Mouse (Mus musculus): ENCODE results near the gene Sema6d. TPM values are rescaled to one million over a fixed set of nuclear protein-coding genes. Genes with fewer than 3 reads are reported as not detected.

Sema6d gene
- polyA plus RNA-seq, 1 experiment from 2014 or later, result 22.1 TPM

- peaks cover 77% of the 10 kb centered on the region for H3K27me3 ChIP-seq
- ATAC-seq, result peak; percentile 86
- peaks cover 10% of the 10 kb centered on the region for H3K4me1 ChIP-seq (replicated peaks)
- no peak overlapping the region for H3K27ac ChIP-seq
- H3K4me3 ChIP-seq (replicated peaks), result no peak overlapping the region
- no peaks in the 10 kb centered on the region for H3K36me3 ChIP-seq
- 3% methylated on average over 4 of the region's 4 CpGs for WGBS
- H3K9me3 ChIP-seq, result no peaks in the 10 kb centered on the region; the same call in 1 of the 2 replicates
- H3K9ac ChIP-seq (replicated peaks), result no peak overlapping the region
- no peak overlapping the region for H3K4me2 ChIP-seq (replicated peaks)
Measured at GRCm38 (mm10) chr2:124505784-124506489, 416.2 kb downstream of the Sema6d start.

- Histone ChIP-seq H3K36me3 (no peaks in the 10 kb centered on the region), H3K4me3 (replicated peaks) (no peak overlapping the region), H3K4me1 (replicated peaks) (peaks cover 10% of the 10 kb centered on the region), H3K9me3 (no peaks in the 10 kb centered on the region; the same call in 1 of the 2 replicates), H3K27me3 (peaks cover 73% of the 10 kb centered on the region), H3K4me2 (replicated peaks) (no peak overlapping the region), H3K27ac (no peak overlapping the region), H3K9ac (replicated peaks) (no peak overlapping the region)
- WGBS, result 83% methylated on average over 4 of the region's 4 CpGs
- no peak for ATAC-seq
Measured at GRCm38 (mm10) chr2:124507804-124508203, 418.0 kb downstream of the Sema6d start.

- 87% methylated on average over 6 of the region's 6 CpGs for WGBS
- H3K4me3 ChIP-seq (replicated peaks), result no peak overlapping the region
Measured at GRCm38 (mm10) chr2:124509479-124509878, 419.7 kb downstream of the Sema6d start.

GRCm38 (mm10) chr2:124511826-124512225 lies 422.1 kb downstream of the Sema6d start:
- Histone ChIP-seq H3K4me2 (replicated peaks) (no peak overlapping the region), H3K36me3 (no peaks in the 10 kb centered on the region), H3K4me3 (replicated peaks) (no peak overlapping the region), H3K4me1 (replicated peaks) (no peaks in the 10 kb centered on the region), H3K9ac (replicated peaks) (no peak overlapping the region), H3K27ac (no peak overlapping the region), H3K27me3 (peaks cover 66% of the 10 kb centered on the region), H3K9me3 (no peaks in the 10 kb centered on the region)
- no peak for ATAC-seq
- 85% methylated on average over 10 of the region's 10 CpGs for WGBS

More at GRCm38 (mm10) chr2:124509479-124509878, 419.7 kb downstream of the Sema6d start:
- H3K27me3 ChIP-seq, result peaks cover 65% of the 10 kb centered on the region
- H3K9ac ChIP-seq (replicated peaks), result no peak overlapping the region
- H3K36me3 ChIP-seq, result no peaks in the 10 kb centered on the region
- no peak overlapping the region for H3K4me2 ChIP-seq (replicated peaks)
- H3K9me3 ChIP-seq, result no peaks in the 10 kb centered on the region
- no peak for ATAC-seq
- H3K27ac ChIP-seq, result no peak overlapping the region
- peaks cover 10% of the 10 kb centered on the region for H3K4me1 ChIP-seq (replicated peaks)

- no peaks in the 10 kb centered on the region for H3K9me3 ChIP-seq
- 78% methylated on average over 3 of the region's 3 CpGs for WGBS
- no peaks in the 10 kb centered on the region for H3K4me1 ChIP-seq (replicated peaks)
- no peak overlapping the region for H3K4me2 ChIP-seq (replicated peaks)
- no peak overlapping the region for H3K27ac ChIP-seq
- no peak for ATAC-seq
- 0 out of 2 replicates have a peak, but pooled peaks cover 8% of the 10 kb centered on the region for H3K27me3 ChIP-seq
- no peak overlapping the region for H3K4me3 ChIP-seq (replicated peaks)
- no peaks in the 10 kb centered on the region for H3K36me3 ChIP-seq
- H3K9ac ChIP-seq (replicated peaks), result no peak overlapping the region
Measured at GRCm38 (mm10) chr2:124522426-124522825, 432.7 kb downstream of the Sema6d start.

GRCm38 (mm10) chr2:124523667-124524066 lies 433.9 kb downstream of the Sema6d start:
- H3K36me3 ChIP-seq, result no peaks in the 10 kb centered on the region
- no peaks in the 10 kb centered on the region for H3K9me3 ChIP-seq
- 88% methylated on average over 6 of the region's 6 CpGs for WGBS
- no peak overlapping the region for H3K27ac ChIP-seq
- H3K4me3 ChIP-seq (replicated peaks), result no peak overlapping the region
- 0 out of 2 replicates have a peak, but pooled peaks cover 8% of the 10 kb centered on the region for H3K27me3 ChIP-seq
- no peak for ATAC-seq
- no peak overlapping the region for H3K4me2 ChIP-seq (replicated peaks)
- H3K9ac ChIP-seq (replicated peaks), result no peak overlapping the region
- H3K4me1 ChIP-seq (replicated peaks), result no peaks in the 10 kb centered on the region

GRCm38 (mm10) chr2:124524167-124524566 lies 434.4 kb downstream of the Sema6d start:
- no peak overlapping the region for H3K27ac ChIP-seq
- no peak overlapping the region for H3K4me3 ChIP-seq (replicated peaks)
- 83% methylated on average over 3 of the region's 3 CpGs for WGBS
- no peak overlapping the region for H3K4me2 ChIP-seq (replicated peaks)
- H3K36me3 ChIP-seq, result no peaks in the 10 kb centered on the region
- no peaks in the 10 kb centered on the region for H3K4me1 ChIP-seq (replicated peaks)
- H3K9ac ChIP-seq (replicated peaks), result no peak overlapping the region
- 0 out of 2 replicates have a peak, but pooled peaks cover 8% of the 10 kb centered on the region for H3K27me3 ChIP-seq
- no peak for ATAC-seq
- no peaks in the 10 kb centered on the region for H3K9me3 ChIP-seq

- Histone ChIP-seq H3K9me3 (no peaks in the 10 kb centered on the region), H3K27ac (no peak overlapping the region), H3K4me3 (replicated peaks) (no peak overlapping the region), H3K27me3 (no peaks in the 10 kb centered on the region), H3K36me3 (no peaks in the 10 kb centered on the region), H3K4me1 (replicated peaks) (no peaks in the 10 kb centered on the region), H3K4me2 (replicated peaks) (no peak overlapping the region), H3K9ac (replicated peaks) (no peak overlapping the region)
- WGBS, result 93% methylated on average over 3 of the region's 3 CpGs
- no peak for ATAC-seq
Measured at GRCm38 (mm10) chr2:124527641-124528040, 437.9 kb downstream of the Sema6d start.

GRCm38 (mm10) chr2:124530441-124530840 lies 440.7 kb downstream of the Sema6d start:
- H3K27ac ChIP-seq, result no peak overlapping the region
- no peaks in the 10 kb centered on the region for H3K36me3 ChIP-seq
- no peak for ATAC-seq
- H3K4me3 ChIP-seq (replicated peaks), result no peak overlapping the region
- WGBS, result 54% methylated on average over 2 of the region's 2 CpGs
- H3K4me1 ChIP-seq (replicated peaks), result no peaks in the 10 kb centered on the region
- no peak overlapping the region for H3K4me2 ChIP-seq (replicated peaks)
- no peaks in the 10 kb centered on the region for H3K9me3 ChIP-seq
- H3K27me3 ChIP-seq, result no peaks in the 10 kb centered on the region
- H3K9ac ChIP-seq (replicated peaks), result no peak overlapping the region

- no peak overlapping the region for H3K27ac ChIP-seq
- no peaks in the 10 kb centered on the region for H3K36me3 ChIP-seq
- no peak overlapping the region for H3K4me3 ChIP-seq (replicated peaks)
- no peak overlapping the region for H3K4me2 ChIP-seq (replicated peaks)
- H3K9ac ChIP-seq (replicated peaks), result no peak overlapping the region
- no peaks in the 10 kb centered on the region for H3K4me1 ChIP-seq (replicated peaks)
- 75% methylated on average over 4 of the region's 4 CpGs for whole genome bisulfite sequencing
- no peaks in the 10 kb centered on the region for H3K9me3 ChIP-seq
- ATAC-seq, result no peak
- no peaks in the 10 kb centered on the region for H3K27me3 ChIP-seq
Measured at GRCm38 (mm10) chr2:124531062-124531461, 441.3 kb downstream of the Sema6d start.

- Histone ChIP-seq H3K36me3 (no peaks in the 10 kb centered on the region), H3K9me3 (no peaks in the 10 kb centered on the region), H3K4me3 (replicated peaks) (no peak overlapping the region), H3K27me3 (no peaks in the 10 kb centered on the region), H3K9ac (replicated peaks) (no peak overlapping the region), H3K4me2 (replicated peaks) (no peak overlapping the region), H3K4me1 (replicated peaks) (0 out of 2 replicates have a peak, but pooled peaks cover 4% of the 10 kb centered on the region), H3K27ac (no peak overlapping the region)
- ATAC-seq, result no peak
- 93% methylated on average over 3 of the region's 3 CpGs for WGBS
Measured at GRCm38 (mm10) chr2:124532906-124533305, 443.1 kb downstream of the Sema6d start.

- 94% methylated on average over 6 of the region's 6 CpGs for WGBS
- Histone ChIP-seq H3K4me3 (replicated peaks) (no peak overlapping the region), H3K27me3 (no peaks in the 10 kb centered on the region), H3K27ac (no peak overlapping the region), H3K4me1 (replicated peaks) (0 out of 2 replicates have a peak, but pooled peaks cover 4% of the 10 kb centered on the region), H3K36me3 (no peaks in the 10 kb centered on the region), H3K9ac (replicated peaks) (no peak overlapping the region), H3K4me2 (replicated peaks) (no peak overlapping the region), H3K9me3 (no peaks in the 10 kb centered on the region)
- ATAC-seq, result no peak
Measured at GRCm38 (mm10) chr2:124533602-124534001, 443.8 kb downstream of the Sema6d start.

- no peak overlapping the region for H3K9ac ChIP-seq (replicated peaks)
- no peaks in the 10 kb centered on the region for H3K9me3 ChIP-seq
- no peaks in the 10 kb centered on the region for H3K4me1 ChIP-seq (replicated peaks)
- H3K27ac ChIP-seq, result no peak overlapping the region
- H3K4me3 ChIP-seq (replicated peaks), result no peak overlapping the region
- H3K36me3 ChIP-seq, result no peaks in the 10 kb centered on the region
- H3K4me2 ChIP-seq (replicated peaks), result no peak overlapping the region
- 35% methylated on average over 3 of the region's 3 CpGs for WGBS
- H3K27me3 ChIP-seq, result no peaks in the 10 kb centered on the region
- no peak for ATAC-seq
Measured at GRCm38 (mm10) chr2:124550315-124550714, 460.5 kb downstream of the Sema6d start.
